Mouse (Mus musculus) bone marrow, adult 2 months (tissue): ENCODE measurements around the gene Stat4.

ENCODE experiments used
- CTCF ChIP-seq: fragments of 200-500 bp; IDR thresholded peaks from 2 replicates; pipeline ENCODE4 v1.5.1; 2011; ENCODE audit warnings: low read length, control low read depth; ENCODE audit not compliant: control insufficient read depth, insufficient read depth
- POLR2A ChIP-seq: fragments of 200-500 bp; IDR thresholded peaks from 2 replicates; pipeline ENCODE4 v1.6.1; 2011; ENCODE audit warnings: low read depth, mild to moderate bottlenecking, control low read depth, low read length, borderline replicate concordance; ENCODE audit not compliant: control insufficient read depth

- TF ChIP-seq POLR2A (no peak), CTCF (no peak)
Observed at GRCm38 (mm10) chr1:52066276-52066675, 79.3 kb downstream of the Stat4 start.
